Mouse (Mus musculus) heart, adult 9 months (tissue): ENCODE measurements around the gene Fam234a.
"Not testable (repeated sequence)": the region's sequence is repeated elsewhere in the genome, so short reads cannot be mapped to it uniquely, and the experiment has no call there.

Experiments
- DNase-seq, 2 experiments: peaks; one replicate each; pipeline ENCODE4 v3.0.0; 2022; ENCODE audit warnings: low spot score in 2 of 2

Fam234a gene

GRCm38 (mm10) chr17:26244101-26244841 lies at the start of gene Fam234a:
TSS of gene Fam234a (minus strand) at chr17:26244242.
- DNase-seq, result peak; percentile 95

- DNase-seq, result no peak
These were observed 45.4 kb upstream of the Fam234a start for GRCm38 (mm10) chr17:26289475-26289874.

- DNase-seq, result no peak
These were observed 42.3 kb upstream of the Fam234a start for GRCm38 (mm10) chr17:26286199-26286955.

GRCm38 (mm10) chr17:26276711-26277110 lies 32.7 kb upstream of the Fam234a start:
- DNase-seq, result no peak

GRCm38 (mm10) chr17:26275933-26276332 lies 31.9 kb upstream of the Fam234a start:
- peak; percentile 11 to 15 for DNase-seq

- DNase-seq, result no peak
These were observed 28.5 kb upstream of the Fam234a start for GRCm38 (mm10) chr17:26272586-26272985.

- DNase-seq, result not testable (repeated sequence)
These were observed 25.5 kb upstream of the Fam234a start for GRCm38 (mm10) chr17:26269577-26269976.

GRCm38 (mm10) chr17:26268851-26269250 lies 24.8 kb upstream of the Fam234a start:
- no peak for DNase-seq

GRCm38 (mm10) chr17:26262384-26262783 lies 18.3 kb upstream of the Fam234a start:
- DNase-seq, result no peak

GRCm38 (mm10) chr17:26261826-26262225 lies 17.8 kb upstream of the Fam234a start:
- DNase-seq, result no peak

GRCm38 (mm10) chr17:26255313-26255712 lies 11.3 kb upstream of the Fam234a start:
- DNase-seq, result no peak

- no peak for DNase-seq
These were observed 9.4 kb upstream of the Fam234a start for GRCm38 (mm10) chr17:26253399-26253798.

- peak; percentile 94 to 95 for DNase-seq
These were observed 8.7 kb upstream of the Fam234a start, which contains the start of gene Luc7l for GRCm38 (mm10) chr17:26252539-26253251. TSS of gene Luc7l (plus strand) at chr17:26252896.

GRCm38 (mm10) chr17:26251886-26252538 lies 8.0 kb upstream of the Fam234a start:
- DNase-seq, result no peak

GRCm38 (mm10) chr17:26243471-26244100 lies 456 bp downstream of the Fam234a start:
- DNase-seq, result peak in 1 of 2 experiments; percentile 74

GRCm38 (mm10) chr17:26240990-26241389 lies 3.1 kb downstream of the Fam234a start:
- DNase-seq, result no peak

GRCm38 (mm10) chr17:26240120-26240790 lies 3.8 kb downstream of the Fam234a start:
- DNase-seq, result no peak

GRCm38 (mm10) chr17:26239551-26239950 lies 4.5 kb downstream of the Fam234a start:
- no peak for DNase-seq

- DNase-seq, result no peak
These were observed 6.4 kb downstream of the Fam234a start for GRCm38 (mm10) chr17:26237667-26238066.

- peak in 1 of 2 experiments; percentile 12 for DNase-seq
These were observed 8.8 kb downstream of the Fam234a start for GRCm38 (mm10) chr17:26235077-26235815.
